Mouse (Mus musculus): ENCODE measurements around the gene Ankzf1.

DNA sequence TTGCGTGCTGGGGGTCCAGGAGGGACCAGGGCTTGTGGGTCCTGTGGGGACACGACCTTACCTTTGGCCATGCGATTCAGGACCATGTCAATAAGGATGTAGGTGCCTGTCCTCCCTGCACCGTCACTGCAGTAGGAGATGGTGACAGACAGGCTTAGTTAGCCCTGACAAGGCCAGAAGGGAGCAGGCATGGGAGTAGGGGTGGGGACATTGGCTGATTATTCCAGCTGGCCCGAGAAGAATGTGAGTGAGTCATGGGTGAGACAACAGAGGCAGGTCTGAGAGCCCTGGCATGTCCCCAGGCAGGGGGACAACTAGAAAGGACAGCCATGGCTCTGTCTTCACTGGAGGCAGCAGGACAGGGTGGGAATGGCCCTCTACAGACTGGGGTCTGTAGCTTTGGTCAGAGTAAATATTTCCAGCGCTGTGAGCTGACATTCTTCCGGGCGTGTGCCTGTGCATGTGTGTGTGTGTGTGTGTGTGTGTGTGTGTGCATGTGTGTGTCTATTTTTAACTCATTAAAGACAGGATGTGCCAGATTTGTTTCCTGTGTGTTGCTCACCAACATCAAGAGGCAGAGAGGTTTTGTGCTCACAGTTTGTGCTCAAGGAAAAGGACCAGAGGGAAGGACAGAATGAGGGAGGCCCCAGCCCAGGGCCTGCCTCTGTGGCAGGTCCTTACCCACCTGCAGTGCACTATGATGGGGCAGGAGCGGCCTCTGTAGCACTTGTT is 56.3 kb downstream of the Ankzf1 start:
- no peak for TF ChIP-seq POLR2A (IDR thresholded peaks at IDR 0.05; ENCODE audit: borderline replicate concordance, insufficient read depth, low read length)
- no peak for TF ChIP-seq CTCF (IDR thresholded peaks at IDR 0.05; ENCODE audit: borderline replicate concordance, insufficient read depth, low read depth, low read length)

All from cerebellum, adult 2 months (tissue).